Mouse (Mus musculus) G1E (cell line): ENCODE data around the gene Rbm5. TPM values are rescaled to one million over a fixed set of nuclear protein-coding genes. Genes with fewer than 3 reads are reported as not detected.

ENCODE experiments used
- ATAC-seq: 2 replicates; pipeline ENCODE4 v1.8.0; 2016; ENCODE audit warnings: mild to moderate bottlenecking; ENCODE audit not compliant: insufficient number of reproducible peaks, poor library complexity, low FRiP score, severe bottlenecking; ENCODE audit errors: extremely low read depth
- DNase-seq: peaks from one replicate; pipeline ENCODE4 v3.0.0; 2012; ENCODE audit warnings: low spot score
- H3K27me3 ChIP-seq: 2 replicates; pipeline ENCODE4 v1.6.1; 2012; ENCODE audit warnings: mild to moderate bottlenecking, low read length, inconsistent platforms; ENCODE audit not compliant: insufficient read depth
- H3K36me3 ChIP-seq: replicated peaks from 2 replicates; pipeline ENCODE3; 2012; ENCODE audit warnings: mild to moderate bottlenecking, inconsistent platforms
- H3K4me1 ChIP-seq: 2 replicates; pipeline ENCODE4 v1.6.1; 2012; ENCODE audit warnings: low read depth, low read length, inconsistent platforms, mixed read lengths; ENCODE audit not compliant: insufficient read depth
- H3K4me3 ChIP-seq: 2 replicates; pipeline ENCODE4 v1.5.1; 2012; ENCODE audit warnings: low read depth, mild to moderate bottlenecking, inconsistent platforms, low read length, moderate library complexity, mixed read lengths
- H3K9me3 ChIP-seq: replicated peaks from 2 replicates; pipeline ENCODE4 v1.6.1; 2012; ENCODE audit warnings: inconsistent platforms
- CTCF ChIP-seq: IDR thresholded peaks from 2 replicates; pipeline ENCODE4 v1.5.1; 2012; ENCODE audit warnings: low read depth, low read length, inconsistent platforms, mixed read lengths
- GATA1 ChIP-seq: IDR thresholded peaks from 2 replicates; pipeline ENCODE4 v1.6.1; 2012; ENCODE audit warnings: borderline replicate concordance, low read length, inconsistent platforms, mixed read lengths
- GATA2 ChIP-seq: IDR thresholded peaks from 2 replicates; pipeline ENCODE4 v1.6.1; 2012; ENCODE audit warnings: low read depth, low read length, inconsistent platforms, borderline replicate concordance
- POLR2AphosphoS5 ChIP-seq: IDR thresholded peaks from 2 replicates; pipeline ENCODE4 v1.6.1; 2012; ENCODE audit warnings: low read depth, low read length, inconsistent platforms; ENCODE audit not compliant: insufficient replicate concordance
- TAL1 ChIP-seq: conservative IDR thresholded peaks from 2 replicates; pipeline ENCODE4 v1.6.1; 2012; ENCODE audit warnings: low read depth, low read length, inconsistent platforms, mixed read lengths
- polyA plus RNA-seq: library from polyadenylated mRNA; stranded (reverse); fragments of >175 nt; gene quantifications from 2 replicates; pipeline ENCODE4 v1.2.3, GENCODE M21; 2012
- total RNA-seq, 2 experiments: library from RNA; stranded (forward) in 1 of 2; stranded (reverse) in 1 of 2; fragments of 200-1000 nt in 1 of 2; fragments of >200 nt in 1 of 2; fragmentation: Nextera tagmentation in 1 of 2; gene quantifications; 2 replicates each; pipeline ENCODE4 v1.2.3; 2014 to 2017

Gene Rbm5
- total and polyA plus RNA-seq, 3 experiments = 23.4 to 467 (median 271) TPM

- 0 out of 2 replicates have a peak, but pooled peaks cover 3% of the 10 kb centered on the region for H3K4me1 ChIP-seq
- H3K36me3 ChIP-seq = no peaks in the 10 kb centered on the region
- H3K27me3 ChIP-seq = peaks cover 80% of the 10 kb centered on the region
- H3K4me3 ChIP-seq = no peak overlapping the region
- H3K9me3 ChIP-seq = no peaks in the 10 kb centered on the region
- TF ChIP-seq GATA1 (no peak), GATA2 (no peak), TAL1 (no peak), POLR2AphosphoS5 (no peak), CTCF (no peak)
- ATAC-seq = no peak
- DNase-seq = no peak
Measured at GRCm38 (mm10) chr9:107692785-107693184, 78.0 kb downstream of the Rbm5 start.

- ATAC-seq (no peak), DNase-seq (no peak)
- Histone ChIP-seq H3K4me3 (no peak overlapping the region), H3K9me3 (no peaks in the 10 kb centered on the region), H3K27me3 (peaks cover 74% of the 10 kb centered on the region), H3K36me3 (no peaks in the 10 kb centered on the region), H3K4me1 (0 out of 2 replicates have a peak, but pooled peaks cover 3% of the 10 kb centered on the region)
- TF ChIP-seq POLR2AphosphoS5 (no peak), GATA1 (no peak), GATA2 (no peak), TAL1 (no peak), CTCF (no peak)
Measured at GRCm38 (mm10) chr9:107690391-107690790, 80.4 kb downstream of the Rbm5 start.

Other genes with a start within 250 kb of the Rbm5 start
Only the 20 nearest of the 28 such genes appear.
- 30.4 and 33.1 TPM in 2 replicates for gene Tusc2, start 207.7 kb downstream of the Rbm5 start, total RNA-seq (2014; fragmentation: Nextera tagmentation)
- 16.0 and 21.3 TPM in 2 replicates for gene Tusc2, start 207.7 kb downstream of the Rbm5 start, total RNA-seq (2017)
- 24.4 and 45.3 TPM in 2 replicates for gene Tusc2, start 207.7 kb downstream of the Rbm5 start, polyA plus RNA-seq
- 11.7 and 16.8 TPM in 2 replicates for gene Hyal2, start 203.1 kb downstream of the Rbm5 start, total RNA-seq (2014; fragmentation: Nextera tagmentation)
- 4.2 and 5.5 TPM in 2 replicates for gene Hyal2, start 203.1 kb downstream of the Rbm5 start, total RNA-seq (2017)
- gene Hyal2, start 203.1 kb downstream of the Rbm5 start, polyA plus RNA-seq = 28.9 and 33.9 TPM in 2 replicates
- gene Hyal1, start 194.1 kb downstream of the Rbm5 start, total RNA-seq (2014; fragmentation: Nextera tagmentation) = 6.6 and 7.3 TPM in 2 replicates
- 1.9 and 2.3 TPM in 2 replicates for gene Hyal1, start 194.1 kb downstream of the Rbm5 start, total RNA-seq (2017)
- gene Hyal1, start 194.1 kb downstream of the Rbm5 start, polyA plus RNA-seq = 1.4 and 2.2 TPM in 2 replicates
- 17.1 and 17.4 TPM in 2 replicates for gene Naa80, start 192.1 kb downstream of the Rbm5 start, total RNA-seq (2014; fragmentation: Nextera tagmentation)
- 13.1 and 14.6 TPM in 2 replicates for gene Naa80, start 192.1 kb downstream of the Rbm5 start, total RNA-seq (2017)
- gene Naa80, start 192.1 kb downstream of the Rbm5 start, polyA plus RNA-seq = 53.5 and 53.8 TPM in 2 replicates
- gene Hyal3, start 190.2 kb downstream of the Rbm5 start, total RNA-seq (2014; fragmentation: Nextera tagmentation) = 4.6 and 7.7 TPM in 2 replicates
- gene Hyal3, start 190.2 kb downstream of the Rbm5 start, total RNA-seq (2017) = 1.1 and 1.4 TPM in 2 replicates
- gene Hyal3, start 190.2 kb downstream of the Rbm5 start, polyA plus RNA-seq = 0.29 and 0.53 TPM in 2 replicates
- gene Ifrd2, start 183.4 kb downstream of the Rbm5 start, total RNA-seq (2014; fragmentation: Nextera tagmentation) = 178 and 183 TPM in 2 replicates
- gene Ifrd2, start 183.4 kb downstream of the Rbm5 start, total RNA-seq (2017) = 76.0 and 76.7 TPM in 2 replicates
- gene Ifrd2, start 183.4 kb downstream of the Rbm5 start, polyA plus RNA-seq = 153 and 156 TPM in 2 replicates
- not detected in 2 replicates for gene Sema3b, start 161.8 kb downstream of the Rbm5 start, total RNA-seq (2014; fragmentation: Nextera tagmentation)
- gene Sema3b, start 161.8 kb downstream of the Rbm5 start, total RNA-seq (2017) = 0.27 TPM in 1 of 2 replicates, not detected in the other
- not detected in 2 replicates for gene Sema3b, start 161.8 kb downstream of the Rbm5 start, polyA plus RNA-seq
- 337 and 375 TPM in 2 replicates for gene Gnai2, start 135.6 kb downstream of the Rbm5 start, total RNA-seq (2014; fragmentation: Nextera tagmentation)
- 232 TPM in 2 replicates for gene Gnai2, start 135.6 kb downstream of the Rbm5 start, total RNA-seq (2017)
- gene Gnai2, start 135.6 kb downstream of the Rbm5 start, polyA plus RNA-seq = 657 and 787 TPM in 2 replicates
- gene Slc38a3, start 101.5 kb downstream of the Rbm5 start, total RNA-seq (2014; fragmentation: Nextera tagmentation) = not detected in 2 replicates
- 0.11 and 0.12 TPM in 2 replicates for gene Slc38a3, start 101.5 kb downstream of the Rbm5 start, total RNA-seq (2017)
- not detected in 2 replicates for gene Slc38a3, start 101.5 kb downstream of the Rbm5 start, polyA plus RNA-seq
- not detected in 2 replicates for gene Gnat1, start 91.3 kb downstream of the Rbm5 start, total RNA-seq (2014; fragmentation: Nextera tagmentation)
- gene Gnat1, start 91.3 kb downstream of the Rbm5 start, total RNA-seq (2017) = 0.05 TPM in 1 of 2 replicates, not detected in the other
- gene Gnat1, start 91.3 kb downstream of the Rbm5 start, polyA plus RNA-seq = not detected in 2 replicates
- gene Sema3f, start 60.5 kb downstream of the Rbm5 start, total RNA-seq (2014; fragmentation: Nextera tagmentation) = not detected in 2 replicates
- gene Sema3f, start 60.5 kb downstream of the Rbm5 start, total RNA-seq (2017) = 0.11 and 0.52 TPM in 2 replicates
- 0.07 and 0.09 TPM in 2 replicates for gene Sema3f, start 60.5 kb downstream of the Rbm5 start, polyA plus RNA-seq
- 120 and 184 TPM in 2 replicates for gene Rbm6, start 102.2 kb upstream of the Rbm5 start, total RNA-seq (2014; fragmentation: Nextera tagmentation)
- 91.6 and 105 TPM in 2 replicates for gene Rbm6, start 102.2 kb upstream of the Rbm5 start, total RNA-seq (2017)
- 15.8 and 38.7 TPM in 2 replicates for gene Rbm6, start 102.2 kb upstream of the Rbm5 start, polyA plus RNA-seq
- 2.0 and 3.1 TPM in 2 replicates for gene Mon1a, start 117.2 kb upstream of the Rbm5 start, total RNA-seq (2014; fragmentation: Nextera tagmentation)
- gene Mon1a, start 117.2 kb upstream of the Rbm5 start, total RNA-seq (2017) = 12.8 and 14.3 TPM in 2 replicates
- gene Mon1a, start 117.2 kb upstream of the Rbm5 start, polyA plus RNA-seq = 12.8 and 13.6 TPM in 2 replicates
- gene Mst1r, start 135.9 kb upstream of the Rbm5 start, total RNA-seq (2014; fragmentation: Nextera tagmentation) = not detected in 2 replicates
- not detected in 2 replicates for gene Mst1r, start 135.9 kb upstream of the Rbm5 start, total RNA-seq (2017)
- gene Mst1r, start 135.9 kb upstream of the Rbm5 start, polyA plus RNA-seq = 0.01 TPM in 1 of 2 replicates, not detected in the other
- gene Actl11, start 157.5 kb upstream of the Rbm5 start, total RNA-seq (2014; fragmentation: Nextera tagmentation) = not detected in 2 replicates
- gene Actl11, start 157.5 kb upstream of the Rbm5 start, total RNA-seq (2017) = 0.11 TPM in 1 of 2 replicates, not detected in the other
- gene Actl11, start 157.5 kb upstream of the Rbm5 start, polyA plus RNA-seq = not detected in 2 replicates
- not detected in 2 replicates for gene Camkv, start 164.7 kb upstream of the Rbm5 start, total RNA-seq (2014; fragmentation: Nextera tagmentation)
- gene Camkv, start 164.7 kb upstream of the Rbm5 start, total RNA-seq (2017) = 0.11 TPM in 1 of 2 replicates, not detected in the other
- gene Camkv, start 164.7 kb upstream of the Rbm5 start, polyA plus RNA-seq = not detected in 2 replicates
- gene Traip, start 179.1 kb upstream of the Rbm5 start, total RNA-seq (2014; fragmentation: Nextera tagmentation) = 24.1 and 25.6 TPM in 2 replicates
- 28.7 and 32.6 TPM in 2 replicates for gene Traip, start 179.1 kb upstream of the Rbm5 start, total RNA-seq (2017)
- gene Traip, start 179.1 kb upstream of the Rbm5 start, polyA plus RNA-seq = 3.1 and 10.7 TPM in 2 replicates
- 44.5 and 87.9 TPM in 2 replicates for gene Uba7, start 204.5 kb upstream of the Rbm5 start, total RNA-seq (2014; fragmentation: Nextera tagmentation)
- 145 and 186 TPM in 2 replicates for gene Uba7, start 204.5 kb upstream of the Rbm5 start, total RNA-seq (2017)
- 18.3 and 34.2 TPM in 2 replicates for gene Uba7, start 204.5 kb upstream of the Rbm5 start, polyA plus RNA-seq
- gene Gm20661, start 212.1 kb upstream of the Rbm5 start, total RNA-seq (2014; fragmentation: Nextera tagmentation) = 0.75 and 1.0 TPM in 2 replicates
- gene Gm20661, start 212.1 kb upstream of the Rbm5 start, total RNA-seq (2017) = 1.8 and 2.6 TPM in 2 replicates
- gene Gm20661, start 212.1 kb upstream of the Rbm5 start, polyA plus RNA-seq = 0.15 TPM in 1 of 2 replicates, not detected in the other
- gene Inka1, start 214.9 kb upstream of the Rbm5 start, total RNA-seq (2014; fragmentation: Nextera tagmentation) = 24.6 and 28.1 TPM in 2 replicates
- 74.4 and 83.2 TPM in 2 replicates for gene Inka1, start 214.9 kb upstream of the Rbm5 start, total RNA-seq (2017)
- gene Inka1, start 214.9 kb upstream of the Rbm5 start, polyA plus RNA-seq = 75.6 and 81.1 TPM in 2 replicates